Mouse (Mus musculus) gastrocnemius, postnatal 14 days (tissue): ENCODE results near the gene Fgf18. TPM values are rescaled to one million over a fixed set of nuclear protein-coding genes. Genes with fewer than 3 reads are reported as not detected.
A peak's percentile ranks its signal among the peaks of the same experiment; 100 is the strongest.

ENCODE experiments used
- DNase-seq: peaks from one replicate; pipeline ENCODE4 v3.0.0; 2021; ENCODE audit warnings: mixed read lengths
- intact Hi-C: fragments of 180-260 bp; cut with DNase I; formaldehyde crosslinking; loops from one replicate; pipeline ENCODE4 v1.15.1; 2025; ENCODE audit warnings: low total_unique reads
- total RNA-seq, 2 experiments: library from RNA; stranded (reverse); gene quantifications; 2 replicates each; pipeline ENCODE4 v1.2.3; 2021

The Fgf18 gene
- total RNA-seq, 2 experiments from 2014 or later, result 1.9 to 5.6 TPM

- DNase-seq, result no peak
- intact Hi-C loops, result no loop called here
Measured at GRCm38 (mm10) chr11:33132619-33133338, 14.4 kb downstream of the Fgf18 start.

- DNase-seq, result no peak
- intact Hi-C loops, result no loop called here
Measured at GRCm38 (mm10) chr11:33127058-33127457, 20.1 kb downstream of the Fgf18 start.

- intact Hi-C loops, result no loop called here
- DNase-seq, result peak; percentile 50
Measured at GRCm38 (mm10) chr11:33122575-33123268, 24.5 kb downstream of the Fgf18 start.

- peak; percentile 40 for DNase-seq
- intact Hi-C loops, result no loop called here
Measured at GRCm38 (mm10) chr11:33119556-33119955, 27.6 kb downstream of the Fgf18 start.

- intact Hi-C loops, result no loop called here
- DNase-seq, result no peak
Measured at GRCm38 (mm10) chr11:33119116-33119515, 28.1 kb downstream of the Fgf18 start.

GRCm38 (mm10) chr11:33118480-33118879, 28.7 kb downstream of the Fgf18 start:
- intact Hi-C loops, result no loop called here
- DNase-seq, result no peak

GRCm38 (mm10) chr11:33115796-33116195, 31.4 kb downstream of the Fgf18 start:
- DNase-seq, result no peak
- intact Hi-C loops, result no loop called here

GRCm38 (mm10) chr11:33112407-33112806, 34.8 kb downstream of the Fgf18 start:
- intact Hi-C loops, result no loop called here
- DNase-seq, result peak; percentile 39

GRCm38 (mm10) chr11:33110111-33110510, 37.1 kb downstream of the Fgf18 start:
- intact Hi-C loops, result no loop called here
- no peak for DNase-seq

GRCm38 (mm10) chr11:33107540-33107939, 39.7 kb downstream of the Fgf18 start:
- DNase-seq, result no peak
- intact Hi-C loops, result no loop called here

- intact Hi-C loops, result no loop called here
- no peak for DNase-seq
Measured at GRCm38 (mm10) chr11:33104911-33105316, 42.3 kb downstream of the Fgf18 start.

- no peak for DNase-seq
- intact Hi-C loops, result no loop called here
Measured at GRCm38 (mm10) chr11:33103291-33103943, 43.8 kb downstream of the Fgf18 start.

GRCm38 (mm10) chr11:33100027-33100507, 47.1 kb downstream of the Fgf18 start:
- intact Hi-C loops, result no loop called here
- peak; percentile 79 for DNase-seq

- no peak for DNase-seq
- intact Hi-C loops, result no loop called here
Measured at GRCm38 (mm10) chr11:33099425-33099824, 47.8 kb downstream of the Fgf18 start.

GRCm38 (mm10) chr11:33098446-33098845, 48.8 kb downstream of the Fgf18 start:
- peak; percentile 81 for DNase-seq
- intact Hi-C loops, result no loop called here

- peak; percentile 47 for DNase-seq
- intact Hi-C loops, result no loop called here
Measured at GRCm38 (mm10) chr11:33097855-33098254, 49.3 kb downstream of the Fgf18 start.

- no peak for DNase-seq
- intact Hi-C loops, result no loop called here
Measured at GRCm38 (mm10) chr11:33089856-33090255, 57.3 kb downstream of the Fgf18 start.

GRCm38 (mm10) chr11:33088181-33088580, 59.0 kb downstream of the Fgf18 start:
- DNase-seq, result no peak
- intact Hi-C loops, result no loop called here

GRCm38 (mm10) chr11:33086046-33086445, 61.2 kb downstream of the Fgf18 start:
- intact Hi-C loops, result no loop called here
- no peak for DNase-seq

GRCm38 (mm10) chr11:33085514-33085913, 61.7 kb downstream of the Fgf18 start:
- intact Hi-C loops, result no loop called here
- DNase-seq, result no peak
